Mouse (Mus musculus) forebrain, embryonic 11.5 days (tissue): Measurements from ENCODE around the gene Agap2. TPM values are rescaled to one million over a fixed set of nuclear protein-coding genes. Genes with fewer than 3 reads are reported as not detected.
A peak's percentile ranks its signal among the peaks of the same experiment; 100 is the strongest.
"Not testable (repeated sequence)": the region's sequence is repeated elsewhere in the genome, so short reads cannot be mapped to it uniquely, and the experiment has no call there.

ENCODE experiments used
- ATAC-seq: fragments of 200-750 bp; cut with Nextera tagmentation; replicated peaks from 2 replicates; pipeline ENCODE4 v1.8.0; 2017; ENCODE audit warnings: moderate TSS enrichment; ENCODE audit not compliant: low FRiP score
- DNase-seq: peaks from one replicate; pipeline ENCODE4 v3.0.0-alpha.2; 2017; ENCODE audit warnings: low spot score
- H3K27ac ChIP-seq: fragments of 300-500 bp; sonication (generic); 2 replicates; pipeline ENCODE4 v1.5.1; 2014; ENCODE audit warnings: low read depth, low read length
- H3K27me3 ChIP-seq: fragments of 300-500 bp; sonication (generic); 2 replicates; pipeline ENCODE4 v1.6.1; 2014; ENCODE audit warnings: mild to moderate bottlenecking, low read length, mixed read lengths; ENCODE audit not compliant: control insufficient read depth, insufficient read depth
- H3K36me3 ChIP-seq: fragments of 300-500 bp; sonication (generic); 2 replicates; pipeline ENCODE4 v1.6.1; 2014; ENCODE audit warnings: mild to moderate bottlenecking, low read length, moderate library complexity, mixed read lengths; ENCODE audit not compliant: control insufficient read depth, insufficient read depth
- H3K4me1 ChIP-seq: fragments of 300-500 bp; sonication (generic); replicated peaks from 2 replicates; pipeline ENCODE4 v1.6.1; 2014; ENCODE audit warnings: low read length, mixed read lengths; ENCODE audit not compliant: control insufficient read depth, insufficient read depth
- H3K4me2 ChIP-seq: fragments of 300-500 bp; sonication (generic); 2 replicates; pipeline ENCODE4 v1.6.1; 2014; ENCODE audit warnings: low read depth, mild to moderate bottlenecking, low read length, moderate library complexity, mixed read lengths; ENCODE audit not compliant: severe bottlenecking
- H3K4me3 ChIP-seq: fragments of 300-500 bp; sonication (generic); 2 replicates; pipeline ENCODE4 v1.5.1; 2014; ENCODE audit warnings: low read depth, low read length
- H3K9ac ChIP-seq: fragments of 300-500 bp; sonication (generic); 2 replicates; pipeline ENCODE4 v1.6.1; 2014; ENCODE audit warnings: low read length
- H3K9me3 ChIP-seq: fragments of 300-500 bp; sonication (generic); 2 replicates; pipeline ENCODE4 v1.6.1; 2016; ENCODE audit warnings: low read length, mixed read lengths; ENCODE audit not compliant: control insufficient read depth
- WGBS: fragments of 180-500 bp; shearing (Covaris S2); extraction: QIAGEN DNeasy Blood & Tissue Kit; methylation state at CpG from one replicate; pipeline ENCODE4 v1.1.7; 2014; 5-methylcytosine and 5-hydroxymethylcytosine counted together
- polyA plus RNA-seq: library from polyadenylated mRNA; unstranded; fragments of >200 nt; fragmentation: Nextera tagmentation; extraction: Ambion mirVana; gene quantifications from 2 replicates; pipeline ENCODE4 v1.2.1, GENCODE M21; 2014

The Agap2 gene
- polyA plus RNA-seq, 1 experiment from 2014 or later: 0.64 TPM

GRCm38 (mm10) chr10:127069281-127070189, 5.5 kb upstream of the Agap2 start:
- H3K4me2 ChIP-seq: peak overlapping the region; percentile 81
- peak; percentile 63 for DNase-seq
- peaks cover 13% of the 10 kb centered on the region; the same call in 1 of the 2 replicates for H3K4me1 ChIP-seq
- peak overlapping the region; percentile 59 for H3K4me3 ChIP-seq
- no peaks in the 10 kb centered on the region for H3K27me3 ChIP-seq
- H3K9ac ChIP-seq: peak overlapping the region; percentile 56
- no peaks in the 10 kb centered on the region for H3K9me3 ChIP-seq
- H3K27ac ChIP-seq: peak overlapping the region; percentile 79
- H3K36me3 ChIP-seq: peaks cover 31% of the 10 kb centered on the region
- ATAC-seq: peak; percentile 78
- 9% methylated on average over 30 of the region's 30 CpGs for WGBS

- H3K4me3 ChIP-seq: peak within 1 kb of the TSS; percentile 59
- H3K27me3 ChIP-seq: no peaks in the 10 kb centered on the region
- ATAC-seq (peak; percentile 88), DNase-seq (peak; percentile 90)
- H3K27ac ChIP-seq: peak within 1 kb of the TSS; percentile 79
- 3% methylated on average over 36 of the region's 36 CpGs for WGBS
- no peaks in the 10 kb centered on the region for H3K9me3 ChIP-seq
- H3K36me3 ChIP-seq: peaks cover 24% of the 10 kb centered on the region
- H3K9ac ChIP-seq: peak within 1 kb of the TSS; percentile 86
- peak within 1 kb of the TSS; percentile 81 for H3K4me2 ChIP-seq
- peaks cover 13% of the 10 kb centered on the region; the same call in 1 of the 2 replicates for H3K4me1 ChIP-seq
Measured at GRCm38 (mm10) chr10:127070190-127071121, 4.6 kb upstream of the Agap2 start, which contains the start of gene Tspan31. TSS of gene Tspan31 (minus strand) at chr10:127070264.

GRCm38 (mm10) chr10:127071203-127071602, 3.9 kb upstream of the Agap2 start:
- 0 out of 2 replicates have a peak, but pooled peaks cover 2% of the 10 kb centered on the region for H3K27me3 ChIP-seq
- no peak overlapping the region for H3K27ac ChIP-seq
- ATAC-seq (no peak), DNase-seq (no peak)
- H3K9me3 ChIP-seq: no peaks in the 10 kb centered on the region
- peak overlapping the region; percentile 81 for H3K4me2 ChIP-seq
- H3K36me3 ChIP-seq: peaks cover 16% of the 10 kb centered on the region
- H3K4me1 ChIP-seq: peaks cover 13% of the 10 kb centered on the region; the same call in 1 of the 2 replicates
- peak overlapping the region; percentile 59 for H3K4me3 ChIP-seq
- peak overlapping the region; percentile 86; the same call in 1 of the 2 replicates for H3K9ac ChIP-seq
- 83% methylated on average over 9 of the region's 9 CpGs for WGBS

- not testable (repeated sequence) for H3K9ac ChIP-seq, H3K27me3 ChIP-seq, H3K27ac ChIP-seq, H3K4me2 ChIP-seq, DNase-seq, H3K9me3 ChIP-seq, ATAC-seq, H3K36me3 ChIP-seq, H3K4me3 ChIP-seq
- H3K4me1 ChIP-seq: peaks cover 13% of the 10 kb centered on the region; the same call in 1 of the 2 replicates
- WGBS: 95% methylated on average over 4 of the region's 4 CpGs
Measured at GRCm38 (mm10) chr10:127072270-127072669, 2.8 kb upstream of the Agap2 start.

- WGBS: 87% methylated on average over 2 of the region's 2 CpGs
- H3K4me1 ChIP-seq: peaks cover 14% of the 10 kb centered on the region; the same call in 1 of the 2 replicates
- not testable (repeated sequence) for H3K9me3 ChIP-seq, ATAC-seq, H3K36me3 ChIP-seq, H3K27me3 ChIP-seq, H3K27ac ChIP-seq, H3K4me2 ChIP-seq, DNase-seq, H3K4me3 ChIP-seq, H3K9ac ChIP-seq
Measured at GRCm38 (mm10) chr10:127072969-127073368, 2.1 kb upstream of the Agap2 start.

GRCm38 (mm10) chr10:127073981-127074380, 1.1 kb upstream of the Agap2 start:
- Histone ChIP-seq H3K27ac (no peak overlapping the region), H3K9me3 (no peaks in the 10 kb centered on the region), H3K27me3 (peaks cover 8% of the 10 kb centered on the region; the same call in 1 of the 2 replicates), H3K4me3 (no peak overlapping the region), H3K4me1 (peaks cover 11% of the 10 kb centered on the region; the same call in 1 of the 2 replicates), H3K4me2 (no peak overlapping the region), H3K36me3 (no peaks in the 10 kb centered on the region), H3K9ac (no peak overlapping the region)
- ATAC-seq: no peak
- 86% methylated on average over 1 of the region's 1 CpGs for WGBS
- DNase-seq: no peak

GRCm38 (mm10) chr10:127075651-127076050, 567 bp downstream of the Agap2 start:
- Histone ChIP-seq H3K4me2 (no peak overlapping the region), H3K9ac (no peak overlapping the region), H3K27me3 (peaks cover 24% of the 10 kb centered on the region), H3K4me3 (no peak overlapping the region), H3K4me1 (peaks cover 18% of the 10 kb centered on the region; the same call in 1 of the 2 replicates), H3K36me3 (no peaks in the 10 kb centered on the region), H3K27ac (no peak overlapping the region), H3K9me3 (no peaks in the 10 kb centered on the region)
- 80% methylated on average over 8 of the region's 8 CpGs for WGBS
- no peak for DNase-seq
- no peak for ATAC-seq

GRCm38 (mm10) chr10:127076082-127076481, 998 bp downstream of the Agap2 start:
- Histone ChIP-seq H3K9ac (no peak overlapping the region), H3K4me1 (peaks cover 17% of the 10 kb centered on the region; the same call in 1 of the 2 replicates), H3K27ac (no peak overlapping the region), H3K4me3 (no peak overlapping the region), H3K27me3 (peaks cover 28% of the 10 kb centered on the region), H3K4me2 (no peak overlapping the region), H3K9me3 (no peaks in the 10 kb centered on the region), H3K36me3 (no peaks in the 10 kb centered on the region)
- DNase-seq: peak; percentile 50
- ATAC-seq: no peak
- WGBS: 64% methylated on average over 4 of the region's 4 CpGs
